Mouse (Mus musculus) adrenal gland, adult (tissue): Measurements from ENCODE around the gene Scyl1.
A peak's percentile ranks its signal among the peaks of the same experiment; 100 is the strongest.
"Not testable (repeated sequence)": the region's sequence is repeated elsewhere in the genome, so short reads cannot be mapped to it uniquely, and the experiment has no call there.

ENCODE experiments used
- DNase-seq, 2 experiments: peaks; one replicate each; pipeline ENCODE4 v3.0.0; 2022 to 2023; ENCODE audit warnings: low spot score in 1 of 2; ENCODE audit not compliant: inconsistent age in 2 of 2

The Scyl1 gene

DNA sequence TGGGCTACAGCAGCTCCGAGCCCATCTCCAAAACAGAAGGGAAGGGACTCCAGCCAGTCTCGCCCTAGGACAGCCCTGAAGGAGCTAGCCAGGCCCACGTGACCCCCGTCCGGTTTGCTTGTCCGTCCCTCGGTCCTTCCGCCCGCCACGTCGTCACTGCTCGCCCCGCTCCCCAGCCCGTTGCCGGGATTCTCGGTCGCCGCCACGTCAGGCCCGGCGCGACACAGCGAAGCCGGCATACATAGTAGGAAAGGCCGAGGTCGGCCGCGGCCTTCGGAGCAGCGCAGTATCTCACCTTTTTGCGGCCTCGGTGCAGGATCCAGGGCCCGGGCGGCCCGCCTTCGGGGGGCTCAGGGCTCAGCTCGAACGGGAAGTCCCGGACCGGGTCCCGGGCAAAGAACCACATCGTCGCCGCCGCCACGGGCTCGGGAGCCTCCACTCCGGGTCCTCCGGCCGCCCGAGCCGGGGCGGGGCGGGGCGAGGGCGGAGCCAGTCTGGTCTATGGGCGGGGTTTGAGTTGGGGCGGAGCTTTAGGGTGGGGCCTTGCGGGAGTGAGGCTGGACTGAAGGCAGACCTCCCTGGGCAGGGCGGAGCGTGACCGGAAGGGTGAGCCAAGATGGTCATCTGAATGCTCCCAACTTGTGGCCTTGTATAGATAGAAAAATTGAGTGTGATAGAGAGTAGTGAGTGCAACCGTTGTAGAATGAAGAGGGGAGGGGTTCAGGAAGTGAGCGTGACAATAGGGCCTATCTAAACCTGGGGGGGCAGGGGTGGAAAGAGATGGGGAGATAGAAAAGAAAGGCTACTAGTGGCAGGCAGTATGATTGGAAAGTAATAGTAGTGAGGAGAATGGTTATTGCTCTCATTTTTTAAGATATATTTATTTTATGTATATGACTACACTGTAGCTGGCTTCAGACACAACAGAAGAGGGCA is at the start of gene Scyl1:
Gene Scyl1, minus strand, starts transcription at position 495 of the 936 bp plus-strand sequence.
- DNase-seq = peak in 1 of 2 experiments; percentile 100

GRCm38 (mm10) chr19:5819549-5819948 is 48.3 kb upstream of the Scyl1 start:
- DNase-seq = no peak

GRCm38 (mm10) chr19:5818590-5818977 is 47.4 kb upstream of the Scyl1 start:
- no peak for DNase-seq

- DNase-seq = peak; percentile 92 to 96
These were observed 46.7 kb upstream of the Scyl1 start for GRCm38 (mm10) chr19:5817703-5818589.

DNA sequence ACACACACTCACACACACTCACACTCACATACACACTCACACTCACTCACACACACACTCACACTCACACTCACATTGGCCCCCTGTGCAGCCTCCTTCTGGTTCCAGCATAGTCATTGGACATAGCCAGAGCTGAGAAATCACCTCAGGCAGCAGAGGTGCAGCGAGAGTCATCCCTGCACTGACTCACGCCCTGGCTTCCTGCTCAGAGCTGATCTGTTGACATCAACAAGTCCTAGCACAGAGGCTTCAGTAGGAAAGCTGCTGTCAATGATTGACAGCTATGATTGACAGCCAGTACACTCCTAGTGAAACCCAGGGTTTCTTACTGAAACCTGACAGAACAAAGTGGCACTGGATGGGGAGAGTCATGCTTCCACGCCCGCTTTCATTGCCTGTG is 44.7 kb upstream of the Scyl1 start:
- DNase-seq = peak; percentile 71 to 82

DNA sequence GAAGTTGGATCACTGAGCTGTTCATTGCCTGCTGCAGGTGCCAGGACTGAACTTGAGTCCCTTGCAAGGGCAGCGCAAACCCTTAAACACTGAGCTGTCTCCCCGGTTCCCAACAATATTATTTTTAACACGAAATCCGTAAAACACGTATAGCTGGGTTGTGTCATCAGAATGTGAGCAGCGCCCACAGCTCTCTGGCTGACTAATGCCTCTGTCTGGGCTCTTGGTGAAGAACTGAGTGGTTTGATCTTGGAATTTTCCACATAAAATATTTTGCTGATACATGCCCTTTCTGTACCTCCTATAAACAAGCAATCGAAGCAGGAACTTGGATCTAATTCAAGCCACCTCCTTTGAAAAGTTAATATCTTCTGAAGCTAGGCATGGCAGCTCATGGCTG is 43.8 kb upstream of the Scyl1 start:
- DNase-seq = peak in 1 of 2 experiments; percentile 80

DNA sequence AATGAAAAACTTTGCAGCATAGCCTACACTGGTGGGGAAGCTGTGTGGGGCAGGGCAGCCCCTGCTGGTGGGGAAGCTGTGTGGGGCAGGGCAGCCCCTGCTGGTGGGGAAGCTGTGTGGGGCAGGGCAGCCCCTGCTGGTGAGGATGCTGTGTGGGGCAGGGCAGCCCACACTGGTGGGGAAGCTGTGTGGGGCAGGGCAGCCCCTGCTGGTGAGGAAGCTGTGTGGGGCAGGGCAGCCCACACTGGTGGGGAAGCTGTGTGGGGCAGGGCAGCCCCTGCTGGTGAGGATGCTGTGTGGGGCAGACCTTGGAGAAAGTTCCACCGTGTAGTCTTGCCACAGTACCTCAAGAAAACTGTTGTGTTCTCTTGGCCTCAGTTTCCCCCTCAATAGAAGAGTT is 42.8 kb upstream of the Scyl1 start:
- not testable (repeated sequence) for DNase-seq

GRCm38 (mm10) chr19:5813567-5813966 is 42.3 kb upstream of the Scyl1 start:
- no peak for DNase-seq

DNA sequence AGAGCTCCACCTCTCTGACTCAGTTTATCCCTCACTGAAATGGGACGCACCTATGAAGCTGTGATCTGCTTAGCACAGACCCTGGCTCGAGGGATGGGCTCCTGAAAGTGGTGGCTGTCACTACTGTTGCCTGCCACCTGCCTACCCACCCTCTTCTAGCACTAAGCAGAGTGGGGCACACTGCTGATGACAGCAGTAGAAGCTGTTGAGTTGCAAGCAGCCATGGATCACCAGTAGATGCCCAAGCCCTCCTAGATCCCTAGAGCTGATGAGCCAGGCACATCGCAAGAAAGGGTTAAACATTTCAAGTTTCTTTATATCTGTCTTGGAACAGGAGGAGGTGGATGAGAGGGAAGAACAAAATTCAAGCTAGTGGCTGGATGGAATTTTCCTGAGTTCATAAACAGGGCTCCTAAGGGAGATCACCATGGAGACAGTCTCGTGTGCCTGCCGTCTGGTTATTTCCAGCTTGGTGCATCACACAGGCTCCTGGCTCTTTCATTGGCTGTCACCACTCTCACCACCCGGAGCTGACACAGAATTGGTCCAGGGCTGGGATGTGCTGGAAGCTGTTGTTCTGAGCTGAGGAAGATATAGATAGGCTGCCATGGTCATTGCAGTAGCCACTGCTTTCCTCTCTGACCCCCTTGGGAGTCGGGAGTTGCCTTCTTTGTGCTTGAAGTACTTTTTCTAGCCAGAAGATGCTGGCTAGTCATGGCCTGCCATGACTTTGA is 40.7 kb upstream of the Scyl1 start:
- peak; percentile 94 to 95 for DNase-seq

GRCm38 (mm10) chr19:5810840-5811563 is 39.8 kb upstream of the Scyl1 start:
- peak; percentile 88 to 93 for DNase-seq

DNA sequence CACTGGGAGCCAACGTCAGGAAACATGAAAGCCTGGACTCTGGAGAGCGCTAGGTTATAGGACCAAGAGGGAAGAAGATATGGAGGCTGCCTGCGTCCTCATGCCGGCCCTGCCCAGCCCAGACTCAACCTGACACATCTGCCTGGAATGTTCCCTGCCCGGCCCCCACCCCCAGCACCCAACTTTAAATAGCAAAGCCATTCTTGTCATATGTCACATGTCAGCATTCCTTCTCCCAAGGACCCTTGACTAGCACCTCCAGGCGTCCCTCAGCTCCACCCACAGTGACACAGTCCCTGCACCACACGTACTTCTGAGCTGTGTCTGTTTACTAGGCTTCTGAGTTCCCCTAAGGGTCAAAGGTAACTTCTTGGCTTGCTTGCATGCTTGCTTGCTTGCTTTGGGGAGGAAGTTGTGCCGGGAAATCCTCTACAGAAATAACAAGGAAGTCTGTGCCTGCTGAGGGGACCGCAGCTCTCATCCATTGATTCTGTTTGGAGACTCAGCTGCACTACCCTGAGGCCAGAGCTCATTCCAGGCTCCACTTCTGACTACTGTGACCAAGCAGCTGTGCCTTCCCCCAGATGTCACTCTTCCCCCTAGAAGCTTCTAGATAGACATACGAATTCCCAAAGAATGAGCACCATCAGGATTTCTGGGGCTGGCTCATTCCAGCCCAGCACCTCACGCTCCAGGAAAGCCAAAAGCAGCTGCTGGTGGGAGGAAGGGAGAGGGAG is 39.1 kb upstream of the Scyl1 start:
- peak; percentile 82 to 90 for DNase-seq

DNA sequence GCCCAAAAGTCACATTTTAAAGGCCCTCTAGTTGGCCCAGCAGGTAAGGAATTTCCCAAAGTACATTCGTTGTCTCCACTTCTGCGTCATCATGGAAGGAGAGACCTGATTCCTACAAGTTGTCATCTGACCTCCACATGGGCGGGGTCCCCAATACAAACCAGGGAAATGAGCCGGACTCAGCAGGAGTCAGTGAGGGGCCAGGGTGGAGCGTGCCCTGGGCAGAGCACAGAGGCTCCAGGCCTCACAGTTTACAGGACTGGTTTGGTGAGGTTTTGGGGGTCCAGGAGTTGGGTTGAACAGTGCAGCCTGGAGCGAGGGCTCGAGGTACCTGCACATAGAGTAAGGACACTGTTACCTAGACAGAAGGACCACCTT is 38.5 kb upstream of the Scyl1 start:
- DNase-seq = no peak

DNA sequence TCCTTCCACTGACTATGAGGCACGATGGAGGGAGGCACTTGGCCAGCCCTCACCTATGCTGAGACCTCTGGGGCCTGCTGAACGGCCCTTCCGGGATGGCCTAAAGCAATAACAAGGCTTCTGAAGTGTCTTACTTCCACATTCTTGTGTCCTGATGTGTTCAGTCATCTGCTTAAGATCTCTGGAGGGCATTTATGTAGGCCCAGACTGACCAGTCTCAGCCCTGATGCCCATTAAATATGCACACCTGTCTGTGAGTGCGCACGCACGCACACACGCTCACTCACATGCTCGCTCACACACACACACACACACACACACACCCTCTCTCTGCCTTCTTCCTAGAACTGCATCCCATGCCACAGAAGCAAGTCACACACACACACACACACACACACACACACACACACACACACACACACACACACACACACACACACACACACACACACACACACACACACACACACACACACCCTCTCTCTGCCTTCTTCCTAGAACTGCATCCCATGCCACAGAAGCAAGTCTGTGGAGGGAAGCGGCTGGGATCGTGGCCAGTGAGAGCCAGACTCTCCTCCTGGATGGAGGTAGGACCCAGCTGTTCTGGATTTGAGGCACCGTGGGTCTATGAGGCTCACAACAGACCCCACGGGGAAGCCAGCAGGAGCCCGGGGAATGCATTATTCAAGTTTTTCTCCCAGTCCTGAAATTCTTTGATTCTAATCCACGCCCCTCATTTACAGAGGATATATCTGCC is 37.9 kb upstream of the Scyl1 start:
- peak in 1 of 2 experiments; percentile 35 for DNase-seq

DNA sequence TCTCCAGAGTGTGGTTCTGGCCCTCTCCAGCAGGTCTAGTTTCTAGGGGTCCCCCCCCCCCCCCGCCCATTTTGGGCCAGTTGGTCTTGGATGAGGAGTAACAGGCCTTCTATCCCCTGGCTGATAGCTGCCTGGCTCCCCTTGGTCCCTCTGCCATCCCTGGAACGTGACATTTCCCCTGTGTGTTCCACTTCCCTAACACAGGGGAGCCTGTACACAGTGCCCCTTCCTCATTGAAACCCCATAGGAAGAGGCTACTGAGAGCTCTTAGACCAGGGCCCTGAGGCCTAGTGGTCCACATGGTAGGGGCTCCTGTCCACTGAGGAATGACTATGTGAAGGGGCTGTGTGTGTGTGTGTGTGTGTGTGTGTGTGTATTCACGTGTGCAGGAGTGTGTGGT is 36.5 kb upstream of the Scyl1 start:
- DNase-seq = peak in 1 of 2 experiments; percentile 31

- DNase-seq = peak in 1 of 2 experiments; percentile 71
These were observed 35.6 kb upstream of the Scyl1 start for GRCm38 (mm10) chr19:5806809-5807205.

DNA sequence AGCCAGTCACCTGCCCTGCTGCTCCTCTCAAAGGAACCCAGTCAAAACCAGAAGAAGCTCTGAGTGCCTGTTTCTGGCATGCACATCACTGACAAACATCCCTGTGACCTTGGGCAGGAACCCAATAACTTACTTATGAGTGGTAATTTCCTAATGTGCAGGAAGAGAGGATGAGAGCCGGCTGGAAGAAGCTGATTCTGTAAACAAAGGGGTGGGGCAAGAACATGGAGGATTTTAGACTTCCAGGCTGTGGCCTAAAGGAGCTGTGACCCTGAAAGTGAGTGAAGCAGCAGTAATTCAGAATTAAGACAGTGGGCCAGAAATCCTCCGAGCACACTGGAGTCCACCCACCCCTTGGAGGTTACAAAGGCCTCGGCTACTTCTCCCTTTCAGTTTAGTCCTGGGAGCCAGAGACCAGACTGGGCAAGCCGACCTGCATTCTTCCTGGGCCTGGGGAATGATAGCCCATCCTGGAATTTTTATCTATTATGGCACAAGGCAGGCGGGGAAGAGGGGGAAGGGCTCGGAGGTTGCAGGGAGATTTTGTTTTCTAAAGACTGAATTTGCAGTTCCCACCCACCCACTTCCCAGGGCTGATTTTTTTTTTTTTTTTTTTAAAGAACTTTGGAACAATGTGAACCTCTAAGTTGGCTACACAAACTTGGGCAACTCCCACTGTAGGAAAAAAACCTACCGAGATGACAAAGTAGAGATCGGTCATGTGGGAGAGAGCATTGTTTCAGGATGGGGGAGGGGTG is 35.0 kb upstream of the Scyl1 start:
- DNase-seq = peak; percentile 80 to 94

GRCm38 (mm10) chr19:5804371-5804899 is 33.2 kb upstream of the Scyl1 start:
- peak in 1 of 2 experiments; percentile 86 for DNase-seq

DNA sequence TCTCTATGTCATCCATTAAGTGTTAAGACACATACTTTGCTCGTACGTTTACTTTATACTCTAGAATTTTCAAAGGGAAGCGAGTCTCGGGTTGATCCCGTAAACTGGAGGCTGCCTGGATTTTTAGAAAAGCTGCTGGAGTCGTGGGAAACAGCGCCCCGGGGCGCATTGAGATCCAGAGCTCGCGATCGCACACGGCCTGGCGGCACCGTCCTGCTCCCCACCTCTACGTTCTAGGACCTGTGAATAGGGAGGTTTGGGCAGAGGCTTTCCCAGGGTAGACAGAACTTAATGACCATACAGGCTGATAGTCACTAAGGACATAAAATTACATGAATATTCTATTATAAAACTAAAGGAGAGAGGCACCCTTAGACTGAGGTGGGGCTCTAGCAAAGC is 32.7 kb upstream of the Scyl1 start:
- DNase-seq = peak in 1 of 2 experiments; percentile 54
